Mouse (Mus musculus) brain, adult 2 months (tissue): ENCODE data around the gene Wnt3a.
"Not testable (repeated sequence)": the region's sequence is repeated elsewhere in the genome, so short reads cannot be mapped to it uniquely, and the experiment has no call there.

Source experiments
- DNase-seq: peaks from one replicate; pipeline ENCODE4 v3.0.0; 2011; ENCODE audit warnings: low read depth, low spot score

Gene Wnt3a

DNA sequence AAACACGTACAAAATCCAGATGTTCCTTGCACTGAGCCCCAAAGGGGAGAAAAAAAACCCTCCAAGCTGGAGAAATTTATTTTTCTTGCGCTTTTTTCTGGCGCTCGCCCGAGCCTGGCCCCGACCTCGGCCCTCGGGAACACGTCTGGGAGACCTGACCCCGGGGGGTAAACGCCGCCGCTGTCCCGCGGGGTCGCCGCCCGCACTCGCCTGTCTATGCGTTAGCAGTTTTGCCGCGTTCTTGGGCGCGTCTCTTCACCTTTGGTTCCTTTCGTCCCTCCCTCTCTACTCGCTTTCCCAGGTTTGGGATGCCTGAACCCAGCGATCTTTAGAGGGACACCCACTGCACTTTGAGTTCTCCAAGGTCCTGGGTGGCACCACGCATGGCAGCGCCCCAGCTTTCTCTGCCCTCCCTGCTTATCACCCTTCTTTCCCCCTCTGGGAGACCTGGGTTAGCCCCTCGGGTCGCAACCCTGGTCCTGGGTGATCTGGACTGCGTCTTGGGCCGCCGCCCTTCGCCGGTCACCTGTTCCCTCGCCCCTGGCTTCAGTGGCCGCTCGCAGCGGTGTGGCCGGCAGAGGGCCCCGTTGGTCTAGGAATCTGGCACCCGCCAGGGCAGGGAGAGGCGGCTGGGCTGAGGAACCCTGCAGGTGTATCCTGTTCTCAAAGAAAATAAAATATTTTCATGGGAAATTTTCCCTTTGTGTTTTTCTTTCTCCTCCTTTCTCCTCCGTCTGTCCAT is 17.0 kb upstream of the Wnt3a start:
- peak; percentile 76 for DNase-seq

GRCm38 (mm10) chr11:59306461-59307421 is 16.2 kb upstream of the Wnt3a start, which contains the start of gene Wnt9a:
Gene Wnt9a, plus strand, starts transcription at chr11:59306928.
- DNase-seq: no peak

GRCm38 (mm10) chr11:59305821-59306215 is 15.3 kb upstream of the Wnt3a start:
- no peak for DNase-seq

- DNase-seq: peak; percentile 85
These were observed 14.7 kb upstream of the Wnt3a start for GRCm38 (mm10) chr11:59305008-59305820.

DNA sequence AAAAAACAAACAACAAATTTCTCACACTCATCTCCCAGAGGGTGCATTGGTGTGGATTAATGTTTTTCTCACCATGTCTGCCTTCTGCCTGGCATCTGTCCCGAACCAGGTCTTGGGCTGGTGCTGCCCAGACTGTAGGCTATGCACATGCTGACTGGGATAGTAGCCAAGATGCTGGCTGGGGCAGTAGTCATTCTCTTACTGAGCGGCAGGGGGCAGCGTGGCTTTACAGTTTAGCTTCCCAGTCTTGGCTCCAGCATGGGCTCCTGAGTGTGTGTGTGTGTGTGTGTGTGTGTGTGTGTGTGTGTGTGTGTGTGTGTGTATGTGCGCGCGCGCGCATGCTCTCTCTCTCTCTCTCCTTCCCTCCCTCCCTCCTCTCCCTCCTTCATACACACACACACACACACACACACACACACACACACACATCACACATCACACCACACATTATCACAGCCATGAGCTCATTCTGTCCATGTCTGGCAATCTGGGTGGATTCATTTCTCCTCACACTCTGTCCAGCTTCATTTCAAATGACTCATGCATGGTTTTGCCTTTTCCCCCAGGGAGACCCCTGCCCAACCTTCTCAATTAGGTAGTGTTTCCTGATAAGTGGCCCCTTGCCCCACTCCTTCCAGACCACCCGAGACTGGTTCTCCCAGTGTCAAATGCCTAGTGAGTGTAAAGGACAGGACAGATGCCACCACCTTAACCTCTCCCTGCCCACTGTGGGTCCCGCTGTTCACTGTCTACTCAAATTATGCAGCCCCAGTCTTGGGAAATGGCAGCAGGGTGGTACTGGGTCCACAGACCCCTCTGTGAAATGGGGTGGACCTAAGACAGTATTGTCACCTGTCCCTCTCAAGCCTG is 12.4 kb upstream of the Wnt3a start:
- peak; percentile 94 for DNase-seq

GRCm38 (mm10) chr11:59301053-59301452 is 10.5 kb upstream of the Wnt3a start:
- DNase-seq: not testable (repeated sequence)

DNA sequence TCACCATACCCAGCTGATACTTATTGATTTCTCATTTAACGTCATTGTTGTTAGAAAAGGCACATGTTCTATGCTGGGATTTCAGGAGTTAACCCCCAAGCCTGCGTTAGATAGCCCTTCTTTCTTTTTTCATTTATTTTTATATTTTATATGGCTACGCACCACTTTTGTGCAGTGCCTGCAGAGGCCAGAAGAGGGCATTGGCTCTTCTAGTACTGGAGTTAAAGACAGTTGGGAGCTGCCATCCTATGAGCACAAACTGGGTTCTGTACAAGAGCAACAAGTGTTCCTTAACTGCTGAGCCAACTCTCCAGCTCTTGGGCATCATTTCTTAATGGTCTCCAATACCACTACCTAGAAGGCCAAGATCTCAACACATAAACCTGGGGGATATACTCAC is 9.6 kb upstream of the Wnt3a start:
- DNase-seq: peak; percentile 61

GRCm38 (mm10) chr11:59297941-59298340 is 7.4 kb upstream of the Wnt3a start:
- peak; percentile 85 for DNase-seq

DNA sequence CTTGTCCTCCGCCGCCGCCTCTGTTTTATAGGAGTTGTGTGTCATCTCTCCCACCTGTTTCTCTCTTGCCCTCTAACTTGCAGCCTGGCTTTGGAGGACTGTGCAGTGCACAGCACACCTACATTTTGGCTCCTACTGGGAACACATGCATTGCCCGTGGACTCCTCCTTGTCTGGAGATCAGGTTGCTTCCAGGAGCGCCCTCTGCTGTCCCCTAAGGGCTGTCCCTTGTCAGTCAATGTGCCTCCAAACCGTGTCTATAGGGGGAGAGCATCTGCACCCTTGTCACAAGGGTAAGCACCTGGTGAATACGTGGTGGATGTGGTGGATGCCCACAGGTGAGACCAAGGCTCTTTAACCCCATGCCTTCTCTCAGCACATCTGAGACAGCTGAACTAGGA is 3.1 kb upstream of the Wnt3a start:
- peak; percentile 79 for DNase-seq

DNA sequence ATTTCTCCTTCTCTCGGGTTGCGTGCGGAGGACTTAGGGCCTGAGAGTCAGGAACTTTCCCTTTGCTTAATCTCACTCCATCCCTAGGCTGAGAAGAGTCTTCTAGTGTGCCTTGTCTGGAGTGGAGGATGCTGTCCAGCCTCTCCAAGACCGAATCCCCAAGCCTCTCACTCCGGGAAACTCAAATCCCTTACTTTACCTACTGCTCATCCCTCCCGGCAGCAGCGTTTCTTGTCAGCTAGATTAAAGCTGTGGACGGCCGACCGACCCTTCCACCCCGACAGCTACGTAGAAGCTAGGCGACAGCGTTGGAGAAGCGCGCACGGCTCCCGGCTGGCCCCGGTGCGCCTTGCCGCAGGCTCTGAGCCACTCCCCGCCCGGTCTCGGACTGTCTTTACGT is 846 bp downstream of the Wnt3a start:
- DNase-seq: no peak

DNA sequence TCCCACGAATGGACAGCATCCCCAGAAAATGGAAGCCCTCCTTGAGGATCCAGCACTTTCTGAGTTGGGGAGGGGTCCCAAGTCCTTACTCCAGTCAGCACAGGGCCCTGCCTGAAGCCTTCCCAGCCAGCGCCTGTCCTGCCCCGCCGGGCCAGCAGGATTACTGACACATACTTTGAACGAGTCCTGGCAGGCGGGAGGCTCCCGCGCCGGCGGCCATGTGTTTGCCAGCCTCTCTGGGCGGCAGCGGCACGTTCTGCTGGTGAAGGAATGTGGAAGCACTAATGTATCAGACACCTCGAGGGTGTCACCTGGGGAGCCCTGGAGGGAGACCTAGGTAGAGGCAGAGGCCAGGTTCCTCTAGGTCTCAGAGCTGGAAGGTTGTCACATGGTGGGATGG is 6.4 kb downstream of the Wnt3a start:
- no peak for DNase-seq

- peak; percentile 85 for DNase-seq
These were observed 7.6 kb downstream of the Wnt3a start for GRCm38 (mm10) chr11:59282933-59283332.

DNA sequence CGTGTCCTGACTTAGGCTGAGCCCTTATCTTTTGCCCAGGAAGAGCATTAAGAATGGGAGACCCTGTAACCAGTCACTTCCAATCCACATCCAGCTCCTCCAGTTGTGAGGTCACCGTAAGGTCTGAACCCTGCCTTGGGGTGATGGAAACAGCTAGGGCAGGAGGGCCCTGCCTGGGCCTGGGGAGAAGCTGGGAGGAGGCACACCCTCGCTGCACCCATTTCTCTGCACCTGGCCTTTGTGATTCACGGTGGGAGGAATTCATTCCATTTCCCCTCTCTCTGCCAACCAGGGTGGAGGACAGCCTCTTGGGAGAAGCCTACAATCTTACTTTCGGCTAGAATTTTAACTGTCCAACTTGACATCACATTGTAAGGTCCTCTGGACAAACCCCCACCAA is 8.4 kb downstream of the Wnt3a start:
- DNase-seq: no peak

- no peak for DNase-seq
These were observed 12.5 kb downstream of the Wnt3a start for GRCm38 (mm10) chr11:59278047-59278446.

- DNase-seq: no peak
These were observed 13.7 kb downstream of the Wnt3a start for GRCm38 (mm10) chr11:59276877-59277276.

DNA sequence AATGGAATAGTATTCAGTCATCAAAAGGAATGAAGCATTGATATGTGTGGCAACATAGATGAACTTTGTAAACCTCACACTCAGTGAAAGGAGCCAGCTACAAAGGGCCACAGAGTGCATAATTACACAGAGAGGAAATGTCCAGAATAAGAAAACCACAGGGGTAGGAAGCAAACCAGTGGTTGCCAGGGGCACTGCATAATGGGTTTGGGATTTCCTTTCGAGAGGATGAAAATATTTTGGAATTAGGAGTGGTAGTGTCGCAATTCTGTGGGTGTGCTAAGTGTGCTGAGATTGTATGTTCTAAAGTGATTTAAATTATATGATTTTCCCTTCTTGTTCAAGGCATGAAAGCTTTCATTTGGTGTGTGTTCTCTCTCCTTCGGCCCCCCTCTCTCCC is 16.4 kb downstream of the Wnt3a start:
- no peak for DNase-seq

GRCm38 (mm10) chr11:59266727-59267126 is 23.8 kb downstream of the Wnt3a start:
- no peak for DNase-seq

GRCm38 (mm10) chr11:59265154-59265813 is 25.3 kb downstream of the Wnt3a start:
- no peak for DNase-seq

- DNase-seq: no peak
These were observed 26.0 kb downstream of the Wnt3a start for GRCm38 (mm10) chr11:59264593-59264992.

- DNase-seq: peak; percentile 59
These were observed 26.5 kb downstream of the Wnt3a start for GRCm38 (mm10) chr11:59263870-59264563.
